Mouse (Mus musculus) ES-E14 (cell line): Measurements from ENCODE around the gene Tcf25.

Source experiments
- CHD2 ChIP-seq: IDR thresholded peaks from 2 replicates; pipeline ENCODE4 v1.6.1; 2014; ENCODE audit warnings: mild to moderate bottlenecking, low read depth, low read length, inconsistent platforms
- HCFC1 ChIP-seq: IDR thresholded peaks from 2 replicates; pipeline ENCODE4 v1.6.1; 2012; ENCODE audit warnings: low read length, inconsistent platforms, borderline replicate concordance; ENCODE audit not compliant: insufficient read depth
- MAFK ChIP-seq: IDR thresholded peaks from 2 replicates; pipeline ENCODE4 v1.6.1; 2014; ENCODE audit warnings: mild to moderate bottlenecking, low read depth, low read length, inconsistent platforms; ENCODE audit not compliant: insufficient read depth
- ZNF384 ChIP-seq: IDR thresholded peaks from 2 replicates; pipeline ENCODE4 v1.6.1; 2012; ENCODE audit warnings: low read depth, low read length, inconsistent platforms

DNA sequence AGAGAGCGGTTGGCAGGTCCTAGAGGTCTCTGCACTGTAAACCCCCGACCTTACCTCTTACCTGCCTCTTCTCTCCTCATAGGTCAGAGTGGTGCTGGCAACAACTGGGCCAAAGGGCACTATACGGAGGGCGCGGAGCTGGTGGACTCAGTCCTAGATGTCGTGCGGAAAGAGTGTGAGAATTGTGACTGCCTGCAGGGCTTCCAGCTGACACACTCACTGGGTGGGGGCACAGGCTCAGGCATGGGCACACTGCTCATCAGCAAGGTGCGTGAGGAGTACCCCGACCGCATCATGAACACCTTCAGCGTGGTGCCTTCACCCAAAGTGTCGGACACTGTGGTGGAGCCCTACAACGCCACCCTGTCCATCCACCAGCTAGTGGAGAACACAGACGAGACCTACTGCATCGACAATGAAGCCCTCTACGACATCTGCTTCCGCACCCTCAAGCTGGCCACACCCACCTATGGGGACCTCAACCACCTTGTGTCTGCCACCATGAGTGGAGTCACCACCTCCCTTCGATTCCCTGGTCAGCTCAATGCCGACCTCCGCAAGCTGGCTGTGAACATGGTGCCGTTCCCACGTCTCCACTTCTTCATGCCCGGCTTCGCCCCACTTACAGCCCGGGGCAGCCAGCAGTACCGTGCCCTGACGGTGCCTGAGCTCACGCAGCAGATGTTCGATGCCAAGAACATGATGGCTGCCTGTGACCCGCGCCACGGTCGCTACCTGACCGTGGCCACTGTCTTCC lies 47.1 kb downstream of the Tcf25 start:
- TF ChIP-seq ZNF384 = no peak
- no peak for TF ChIP-seq CHD2
- no peak for TF ChIP-seq MAFK
- TF ChIP-seq HCFC1 = no peak
